Mouse (Mus musculus): ENCODE measurements at regions not wholly inside any gene's neighbourhood (a gene's known extent, or its start where the extent isn't known, plus 50 kb on each side); places are given as distances from the start of the nearest gene placed in this dataset.

DNA sequence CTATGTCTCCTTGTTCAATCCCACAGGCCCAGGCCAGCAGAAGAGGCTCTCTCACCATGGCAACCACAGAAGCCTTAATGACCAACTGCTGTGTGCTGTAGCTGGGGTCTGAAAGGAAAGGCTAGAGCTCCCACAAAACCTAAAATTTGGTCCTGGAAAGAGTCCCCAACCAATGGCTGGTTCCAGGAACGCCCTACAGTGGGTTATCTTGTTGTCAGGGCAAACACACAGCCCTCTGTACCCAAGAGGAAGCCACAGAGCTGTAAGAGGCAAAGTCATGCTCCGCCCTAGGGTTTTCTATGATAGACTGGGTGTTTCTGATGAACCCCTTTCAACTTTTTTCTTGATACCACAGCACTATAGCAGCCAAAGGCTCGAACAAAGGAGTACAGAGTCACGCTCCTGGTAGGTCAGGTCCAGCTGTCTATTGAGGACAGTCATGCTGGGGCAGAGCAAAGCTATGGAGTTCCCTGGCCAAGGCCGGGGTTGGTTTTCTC, 392.0 kb downstream of the Sox9 start:
- Histone ChIP-seq H3K36me3 (ENCODE audit: control insufficient read depth, insufficient read depth, low read length) (no peaks in the 10 kb centered on the region), H3K27me3 (ENCODE audit: control insufficient read depth, insufficient read depth, low read length) (no peaks in the 10 kb centered on the region)
- 60% methylated on average over 5 of the region's 5 CpGs for WGBS

DNA sequence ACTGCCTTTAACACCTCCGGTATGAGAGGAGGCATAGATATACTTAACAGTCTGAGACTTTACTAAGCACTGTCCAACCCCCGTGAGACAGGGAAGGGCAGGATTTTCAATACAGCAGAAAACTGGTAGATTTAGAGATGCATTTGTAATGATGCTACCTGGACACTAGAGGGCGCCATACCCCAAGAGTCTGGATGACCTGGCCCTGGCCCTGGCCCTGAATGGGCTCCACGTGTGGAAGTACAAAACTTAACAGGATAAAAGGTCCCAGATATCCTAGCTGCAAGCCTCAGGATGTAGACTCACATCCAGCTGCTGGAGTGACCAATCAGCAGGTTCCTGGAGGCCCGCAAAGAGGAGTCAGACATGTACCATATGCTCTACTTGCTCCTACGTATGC, 393.3 kb downstream of the Sox9 start:
- H3K9ac ChIP-seq (ENCODE audit: low read depth, low read length) = no peak overlapping the region
- H3K4me3 ChIP-seq = no peak overlapping the region
- no peaks in the 10 kb centered on the region for H3K79me2 ChIP-seq (replicated peaks; ENCODE audit: control insufficient read depth, insufficient read depth, low read length)
- intact Hi-C loops (cut with DNase I) = loop anchor here (5.0 to 10.0 kb wide), 6 partner anchors 117 to 639 kb away; no protein-coding TSS in a partner anchor
- DNase-seq = no peak
- no peak for TF ChIP-seq EP300 (IDR thresholded peaks at IDR 0.05; ENCODE audit: insufficient read depth, low read depth, low read length)
- peak; percentile 74 for TF ChIP-seq CTCF (IDR thresholded peaks at IDR 0.05)
- no peak for TF ChIP-seq POLR2A (IDR thresholded peaks at IDR 0.05; ENCODE audit: insufficient read depth, low read depth, low read length)
- 28% methylated on average over 6 of the region's 6 CpGs for WGBS
- H3K27me3 ChIP-seq (ENCODE audit: control insufficient read depth, insufficient read depth, low read length) = no peaks in the 10 kb centered on the region
- H3K27ac ChIP-seq = no peak overlapping the region
- H3K4me1 ChIP-seq (ENCODE audit: control insufficient read depth, insufficient read depth, low read length) = peaks cover 2% of the 10 kb centered on the region; the same call in 1 of the 2 replicates
- no peaks in the 10 kb centered on the region for H3K36me3 ChIP-seq (ENCODE audit: control insufficient read depth, insufficient read depth, low read length)

More for the DNA sequence above, 392.0 kb downstream of the Sox9 start:
- DNase-seq = no peak
- Histone ChIP-seq H3K79me2 (replicated peaks; ENCODE audit: control insufficient read depth, insufficient read depth, low read length) (no peaks in the 10 kb centered on the region), H3K4me3 (no peak overlapping the region), H3K27ac (no peak overlapping the region), H3K9ac (ENCODE audit: low read depth, low read length) (no peak overlapping the region), H3K4me1 (ENCODE audit: control insufficient read depth, insufficient read depth, low read length) (peaks cover 2% of the 10 kb centered on the region; the same call in 1 of the 2 replicates)
- TF ChIP-seq CTCF (IDR thresholded peaks at IDR 0.05) (no peak), EP300 (IDR thresholded peaks at IDR 0.05; ENCODE audit: insufficient read depth, low read depth, low read length) (no peak)
- intact Hi-C loops (cut with DNase I) = loop anchor here (10.0 kb wide), 2 partner anchors 241 to 641 kb away; no protein-coding TSS in a partner anchor

DNA sequence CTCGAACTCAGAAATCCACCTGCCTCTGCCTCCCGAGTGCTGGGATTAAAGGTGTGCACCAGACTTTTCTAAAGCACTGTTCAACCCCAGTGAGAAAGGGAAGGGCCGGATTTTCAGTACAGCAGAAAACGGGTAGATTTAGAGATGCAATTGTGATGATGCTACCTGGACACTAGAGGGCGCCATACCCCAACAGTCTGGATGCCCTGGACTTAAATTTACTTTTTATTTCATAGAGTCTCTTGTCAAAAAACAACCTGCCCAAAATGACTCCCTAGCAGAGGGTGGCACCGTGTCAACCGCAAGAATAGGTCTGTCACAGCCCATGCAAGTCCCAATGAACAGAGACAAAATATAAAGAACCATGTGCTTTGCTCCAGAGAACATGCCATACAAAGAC, 394.2 kb downstream of the Sox9 start:
- TF ChIP-seq CTCF (IDR thresholded peaks at IDR 0.05) (peak; percentile 79), EP300 (IDR thresholded peaks at IDR 0.05; ENCODE audit: insufficient read depth, low read depth, low read length) (0 out of 2 replicates have a peak, but pooled peaks have one; percentile 28), POLR2A (IDR thresholded peaks at IDR 0.05; ENCODE audit: insufficient read depth, low read depth, low read length) (no peak)
- intact Hi-C loops (cut with DNase I) = loop anchor here (5.0 to 10.0 kb wide), 6 partner anchors 116 to 639 kb away; no protein-coding TSS in a partner anchor

DNA sequence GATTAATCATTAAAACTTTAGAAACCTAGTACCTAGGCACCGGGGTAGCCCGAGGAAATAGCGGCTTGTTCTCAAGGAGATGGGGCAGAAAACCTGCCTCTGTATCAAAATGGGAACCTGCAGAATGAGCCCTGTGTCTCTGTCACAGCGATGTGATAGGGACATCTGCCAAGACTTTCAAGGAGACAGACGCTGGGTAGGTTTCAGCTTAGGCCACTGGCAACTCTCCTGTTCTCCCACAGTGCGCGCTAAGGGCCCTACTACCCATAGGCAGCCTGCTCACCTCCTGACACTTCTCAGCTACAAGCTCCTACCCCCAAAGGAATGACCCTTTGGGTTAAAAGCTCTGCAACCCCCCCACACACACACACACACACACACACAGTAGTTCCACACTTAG, 396.4 kb downstream of the Sox9 start:
- intact Hi-C loops (cut with DNase I) = loop anchor here (5.0 to 10.0 kb wide), 6 partner anchors 114 to 636 kb away; no protein-coding TSS in a partner anchor
- H3K79me2 ChIP-seq (replicated peaks; ENCODE audit: control insufficient read depth, insufficient read depth, low read length) = no peaks in the 10 kb centered on the region
- DNase-seq = no peak
- 76% methylated on average over 7 of the region's 7 CpGs for WGBS
- no peak overlapping the region for H3K9ac ChIP-seq (ENCODE audit: low read depth, low read length)
- no peak overlapping the region for H3K27ac ChIP-seq
- H3K36me3 ChIP-seq (ENCODE audit: control insufficient read depth, insufficient read depth, low read length) = no peaks in the 10 kb centered on the region
- TF ChIP-seq POLR2A (IDR thresholded peaks at IDR 0.05; ENCODE audit: insufficient read depth, low read depth, low read length) (no peak), CTCF (IDR thresholded peaks at IDR 0.05) (no peak), EP300 (IDR thresholded peaks at IDR 0.05; ENCODE audit: insufficient read depth, low read depth, low read length) (no peak)
- no peak overlapping the region for H3K4me3 ChIP-seq
- H3K27me3 ChIP-seq (ENCODE audit: control insufficient read depth, insufficient read depth, low read length) = no peaks in the 10 kb centered on the region
- H3K4me1 ChIP-seq (ENCODE audit: control insufficient read depth, insufficient read depth, low read length) = no peaks in the 10 kb centered on the region

More for the DNA sequence above, 394.2 kb downstream of the Sox9 start:
- Histone ChIP-seq H3K4me3 (no peak overlapping the region), H3K4me1 (ENCODE audit: control insufficient read depth, insufficient read depth, low read length) (peaks cover 2% of the 10 kb centered on the region; the same call in 1 of the 2 replicates), H3K79me2 (replicated peaks; ENCODE audit: control insufficient read depth, insufficient read depth, low read length) (no peaks in the 10 kb centered on the region), H3K9ac (ENCODE audit: low read depth, low read length) (no peak overlapping the region), H3K27me3 (ENCODE audit: control insufficient read depth, insufficient read depth, low read length) (no peaks in the 10 kb centered on the region), H3K27ac (no peak overlapping the region), H3K36me3 (ENCODE audit: control insufficient read depth, insufficient read depth, low read length) (no peaks in the 10 kb centered on the region)
- WGBS = 23% methylated on average over 7 of the region's 7 CpGs
- no peak for DNase-seq

DNA sequence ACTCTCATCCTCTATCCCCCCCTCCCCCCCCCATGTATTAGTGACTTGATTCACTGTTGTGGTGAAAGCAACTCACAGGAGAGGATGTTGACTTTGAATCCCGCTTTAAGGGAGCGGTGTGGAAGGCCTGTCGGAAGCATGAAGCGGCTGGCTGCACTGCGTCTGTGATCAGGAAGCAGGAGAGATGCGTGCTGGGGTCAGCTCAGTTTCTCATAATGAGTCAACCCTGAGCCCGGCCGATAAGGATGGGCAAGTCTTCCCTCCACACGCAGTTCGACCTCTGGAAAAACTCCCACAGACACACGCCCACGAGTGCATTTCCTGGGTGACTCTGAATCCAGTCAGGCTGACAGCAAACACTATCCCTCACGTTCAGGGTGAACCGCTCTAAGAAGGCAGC, 398.0 kb downstream of the Sox9 start:
- H3K27me3 ChIP-seq (ENCODE audit: control insufficient read depth, insufficient read depth, low read length) = no peaks in the 10 kb centered on the region
- intact Hi-C loops (cut with DNase I) = no loop called here
- H3K36me3 ChIP-seq (ENCODE audit: control insufficient read depth, insufficient read depth, low read length) = no peaks in the 10 kb centered on the region
- DNase-seq = no peak
- no peak overlapping the region for H3K27ac ChIP-seq
- WGBS = 34% methylated on average over 14 of the region's 14 CpGs
- H3K4me3 ChIP-seq = no peak overlapping the region
- no peak for TF ChIP-seq CTCF (IDR thresholded peaks at IDR 0.05)
- no peak for TF ChIP-seq POLR2A (IDR thresholded peaks at IDR 0.05; ENCODE audit: insufficient read depth, low read depth, low read length)
- TF ChIP-seq EP300 (IDR thresholded peaks at IDR 0.05; ENCODE audit: insufficient read depth, low read depth, low read length) = no peak
- no peak overlapping the region for H3K9ac ChIP-seq (ENCODE audit: low read depth, low read length)
- H3K4me1 ChIP-seq (ENCODE audit: control insufficient read depth, insufficient read depth, low read length) = no peaks in the 10 kb centered on the region
- H3K79me2 ChIP-seq (replicated peaks; ENCODE audit: control insufficient read depth, insufficient read depth, low read length) = no peaks in the 10 kb centered on the region

DNA sequence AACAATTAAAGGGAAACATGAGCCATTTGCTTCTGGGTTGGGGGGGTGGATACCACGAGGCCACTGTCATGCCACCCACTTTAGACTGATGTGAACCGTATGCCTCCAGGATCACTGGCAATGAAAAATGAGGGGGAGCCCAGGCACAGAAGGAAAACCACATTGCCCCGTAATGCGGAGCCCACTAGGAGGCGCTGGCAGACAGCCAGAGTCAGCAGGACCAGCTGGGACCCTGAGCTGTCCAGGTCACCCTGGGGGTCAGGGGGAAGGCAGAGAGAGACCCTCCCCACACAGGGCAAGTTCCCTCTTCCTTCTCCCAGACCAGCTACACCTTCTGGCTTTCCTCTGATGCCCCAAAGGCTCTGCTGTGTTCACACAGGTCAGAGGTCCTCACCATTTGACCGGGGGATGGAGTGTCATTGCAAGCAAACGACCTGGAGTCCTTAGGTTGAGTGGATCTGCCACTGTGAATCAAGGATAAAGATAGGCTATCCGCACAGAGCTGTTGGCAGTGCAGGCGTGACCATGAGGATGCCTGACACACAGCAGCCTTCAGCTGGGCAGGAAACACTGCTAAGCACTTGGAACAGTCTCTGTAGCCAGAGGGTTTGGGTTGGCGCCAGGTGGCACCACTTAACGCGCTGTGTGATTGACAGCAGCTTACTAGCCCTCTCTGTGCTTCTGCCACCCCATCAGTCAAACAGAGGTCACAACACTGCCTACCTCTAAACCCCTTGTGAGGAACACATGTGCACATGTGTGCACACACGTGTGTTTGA, 400.2 kb downstream of the Sox9 start:
- H3K79me2 ChIP-seq (replicated peaks; ENCODE audit: control insufficient read depth, insufficient read depth, low read length) = no peaks in the 10 kb centered on the region
- H3K9ac ChIP-seq (ENCODE audit: low read depth, low read length) = no peak overlapping the region
- no peak for TF ChIP-seq EP300 (IDR thresholded peaks at IDR 0.05; ENCODE audit: insufficient read depth, low read depth, low read length)
- TF ChIP-seq CTCF (IDR thresholded peaks at IDR 0.05) = no peak
- no peak for TF ChIP-seq POLR2A (IDR thresholded peaks at IDR 0.05; ENCODE audit: insufficient read depth, low read depth, low read length)
- intact Hi-C loops (cut with DNase I) = no loop called here
- 63% methylated on average over 13 of the region's 13 CpGs for WGBS
- no peaks in the 10 kb centered on the region for H3K36me3 ChIP-seq (ENCODE audit: control insufficient read depth, insufficient read depth, low read length)
- no peak for DNase-seq
- no peaks in the 10 kb centered on the region for H3K27me3 ChIP-seq (ENCODE audit: control insufficient read depth, insufficient read depth, low read length)
- no peak overlapping the region for H3K27ac ChIP-seq
- H3K4me3 ChIP-seq = no peak overlapping the region
- no peaks in the 10 kb centered on the region for H3K4me1 ChIP-seq (ENCODE audit: control insufficient read depth, insufficient read depth, low read length)
